Mouse (Mus musculus) lung, postnatal 36 days (tissue): ENCODE data around the gene Sh3bgrl.

Source experiments
- DNase-seq: peaks from one replicate; pipeline ENCODE4 v3.0.0; 2022; ENCODE audit warnings: mixed read lengths

Sh3bgrl gene

GRCm38 (mm10) chrX:109133500-109133899 lies 38.3 kb downstream of the Sh3bgrl start:
- no peak for DNase-seq

GRCm38 (mm10) chrX:109136306-109136705 lies 41.1 kb downstream of the Sh3bgrl start:
- no peak for DNase-seq

GRCm38 (mm10) chrX:109136820-109137219 lies 41.7 kb downstream of the Sh3bgrl start:
- no peak for DNase-seq

DNA sequence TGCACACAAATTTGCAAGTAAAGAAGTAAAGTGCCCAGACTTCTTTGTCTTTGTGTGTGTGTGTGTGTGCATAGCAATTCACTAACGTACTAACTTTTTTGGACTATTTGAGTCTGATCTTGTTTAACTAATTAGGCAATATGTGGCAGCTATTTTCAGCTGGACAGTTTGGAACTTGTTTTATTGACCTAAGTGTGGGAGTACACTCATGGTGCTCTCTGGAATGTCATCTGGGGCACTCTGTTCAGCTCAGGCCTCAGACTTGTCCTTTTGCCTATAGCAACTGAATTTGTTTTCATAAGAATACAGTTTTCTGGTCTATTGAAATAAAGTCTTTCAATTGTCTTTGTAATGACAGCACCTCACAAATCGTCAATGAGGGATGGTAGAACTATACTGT lies 42.1 kb downstream of the Sh3bgrl start:
- DNase-seq = peak; percentile 49

GRCm38 (mm10) chrX:109141337-109141870 lies 46.2 kb downstream of the Sh3bgrl start:
- no peak for DNase-seq

- DNase-seq = peak; percentile 56
Observed at GRCm38 (mm10) chrX:109142281-109142680, 47.1 kb downstream of the Sh3bgrl start.

- DNase-seq = no peak
Observed at GRCm38 (mm10) chrX:109145779-109146178, 50.6 kb downstream of the Sh3bgrl start.

- DNase-seq = no peak
Observed at GRCm38 (mm10) chrX:109147108-109147507, 51.9 kb downstream of the Sh3bgrl start.

DNA sequence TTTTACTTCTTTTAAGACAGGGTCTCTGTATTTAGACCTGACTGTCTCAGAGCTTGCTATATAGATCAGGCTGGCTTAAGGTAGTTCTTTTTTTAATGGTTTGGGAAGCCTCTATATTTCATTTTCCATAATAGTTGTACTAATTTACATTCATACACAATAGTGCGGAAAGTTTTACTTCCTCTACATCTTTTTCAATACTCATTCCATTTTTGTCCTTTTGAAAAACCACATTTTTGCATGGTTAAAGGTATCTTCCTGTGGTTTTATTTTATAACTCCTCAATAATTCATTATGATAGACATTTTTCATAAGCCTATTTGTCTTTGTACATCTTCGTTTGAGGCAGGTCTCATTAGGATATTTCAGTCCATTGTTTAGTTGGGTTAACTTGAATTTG lies 56.1 kb downstream of the Sh3bgrl start:
- no peak for DNase-seq

- no peak for DNase-seq
Observed at GRCm38 (mm10) chrX:109160326-109160725, 65.2 kb downstream of the Sh3bgrl start.

DNA sequence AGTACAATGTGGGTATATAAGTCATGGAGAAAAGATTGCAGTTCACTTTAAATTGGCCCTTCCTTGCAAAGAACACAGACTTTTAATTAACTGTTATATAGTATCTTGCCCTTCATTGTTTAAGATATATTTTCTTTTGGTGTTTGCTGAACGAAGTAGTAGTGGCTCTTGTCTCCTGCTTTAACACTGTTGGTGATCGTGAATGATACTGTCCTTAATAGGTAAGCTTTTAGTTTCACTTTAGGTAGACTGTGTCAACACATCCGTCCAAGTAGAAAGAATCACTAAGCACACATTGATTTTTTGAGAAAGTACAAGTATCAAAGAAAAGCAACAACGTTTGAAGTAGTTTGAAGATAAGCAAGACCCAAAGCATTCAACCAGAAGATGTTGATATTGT lies 65.7 kb downstream of the Sh3bgrl start:
- no peak for DNase-seq

GRCm38 (mm10) chrX:109175038-109175437 lies 79.9 kb downstream of the Sh3bgrl start:
- DNase-seq = no peak

DNA sequence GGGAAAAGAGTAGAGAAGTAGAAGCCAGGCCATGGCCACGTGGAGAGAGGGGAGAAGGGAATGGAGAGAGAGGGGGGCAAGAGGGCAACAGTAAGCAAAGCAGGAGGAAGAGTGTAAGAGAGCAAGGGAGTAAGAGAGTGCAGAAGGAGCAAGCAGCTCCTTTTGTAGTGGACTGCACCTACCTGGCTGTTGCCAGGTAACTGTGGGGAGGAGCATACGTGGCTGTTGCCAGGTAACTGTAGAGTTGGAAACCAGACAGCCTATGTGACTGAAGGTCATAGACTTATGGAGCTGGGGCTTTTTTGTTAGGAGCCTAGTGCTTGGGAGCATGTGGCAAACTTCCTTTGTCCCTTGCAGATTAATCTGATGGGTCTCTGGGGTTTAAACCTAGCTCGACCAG lies 80.3 kb downstream of the Sh3bgrl start:
- peak; percentile 50 for DNase-seq

DNA sequence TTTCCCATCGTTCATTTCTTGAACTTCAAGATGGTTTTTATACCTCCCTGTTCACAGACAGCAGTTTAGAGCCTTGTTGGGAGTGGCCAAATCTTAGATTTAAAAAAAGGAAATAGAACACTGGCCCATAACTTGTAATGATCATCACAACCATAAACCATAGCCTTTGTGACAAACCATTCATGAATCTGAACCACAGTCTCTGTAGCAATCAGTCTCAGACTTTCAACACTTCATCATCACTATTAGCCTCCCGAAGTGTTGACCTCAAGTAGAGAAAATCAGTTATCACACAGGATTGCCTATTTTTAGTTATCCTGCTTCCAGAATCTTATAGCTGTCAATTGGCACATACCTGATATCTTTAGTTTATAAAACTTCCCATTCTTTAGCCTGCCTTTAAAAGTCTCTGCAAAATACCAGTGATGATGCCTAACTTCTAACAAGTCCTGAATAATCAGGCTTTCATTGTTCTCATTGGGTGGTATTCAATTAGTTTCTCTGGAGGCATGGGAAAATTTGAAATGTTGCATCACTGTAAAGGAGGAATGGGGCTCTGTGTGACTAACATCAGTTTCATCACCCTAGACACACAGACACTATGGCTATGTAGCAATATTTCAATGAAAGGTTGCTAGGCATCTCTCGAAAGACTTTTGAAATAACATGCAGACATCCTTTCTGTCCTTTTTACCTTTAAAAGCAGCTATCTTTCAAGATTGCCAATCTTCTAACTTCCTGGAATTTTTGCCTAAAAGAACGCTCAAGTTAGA lies 89.7 kb downstream of the Sh3bgrl start:
- DNase-seq = no peak

DNA sequence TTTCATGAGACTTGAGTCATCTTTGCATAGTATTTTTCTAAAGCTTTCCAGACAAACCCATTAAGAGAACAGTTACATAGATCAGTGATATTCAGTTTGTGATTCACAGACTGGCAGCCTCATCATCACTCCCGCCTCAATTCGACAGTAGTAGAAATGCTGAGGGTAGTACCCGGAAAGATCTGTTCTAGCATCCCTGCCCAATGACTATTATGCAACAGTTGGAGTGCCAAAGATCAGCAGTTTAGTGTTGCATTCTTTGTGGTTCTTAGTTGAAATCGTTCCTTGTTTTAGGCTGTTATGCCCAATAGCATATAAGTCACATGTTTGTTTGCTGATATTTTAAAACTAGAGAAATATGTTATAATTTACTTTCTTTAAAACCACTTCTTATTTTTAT lies 94.4 kb downstream of the Sh3bgrl start:
- peak; percentile 32 for DNase-seq

GRCm38 (mm10) chrX:109190969-109191368 lies 95.8 kb downstream of the Sh3bgrl start:
- peak; percentile 71 for DNase-seq

DNA sequence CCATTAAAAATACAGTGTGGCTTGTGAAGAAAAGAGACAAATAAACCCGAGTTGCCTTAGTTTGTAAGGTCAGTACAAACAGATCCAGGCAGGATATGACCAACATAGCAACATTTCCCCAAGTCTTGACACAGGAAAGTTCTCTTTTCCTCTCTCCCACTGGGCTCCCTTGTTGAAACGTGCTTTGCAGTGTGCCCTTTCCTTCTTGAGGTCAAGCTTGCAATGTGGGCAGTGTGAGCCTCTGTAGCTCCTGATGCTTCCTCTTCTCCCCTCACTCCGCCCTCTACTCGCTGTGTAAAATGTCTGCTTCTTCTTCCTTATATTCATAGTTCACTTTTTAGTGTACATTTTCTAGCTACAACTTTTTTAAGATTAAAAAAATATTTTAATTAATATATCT lies 96.3 kb downstream of the Sh3bgrl start:
- peak; percentile 63 for DNase-seq

DNA sequence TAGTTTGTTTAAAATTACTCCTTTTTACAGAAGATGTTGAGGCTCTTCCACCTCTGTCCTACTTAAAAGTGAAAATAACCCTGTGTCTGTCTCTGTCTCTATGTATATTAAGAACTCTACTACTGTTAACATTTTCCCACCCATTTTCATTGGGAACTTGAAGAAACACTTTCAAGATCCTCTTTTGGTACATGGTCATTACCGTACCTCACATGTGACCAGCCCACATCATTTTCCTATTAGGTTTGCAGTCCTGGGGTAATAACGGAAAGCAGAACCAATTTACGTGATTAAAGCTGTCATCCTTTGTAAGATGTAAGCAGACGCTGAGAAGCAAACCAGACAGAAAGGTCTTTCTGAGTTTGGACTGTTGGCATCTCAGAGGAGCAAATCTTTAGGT lies 101.3 kb downstream of the Sh3bgrl start, which contains the start of gene Gm6377:
Gene Gm6377 (plus strand): TSS at position 289 of the 400 bp plus-strand sequence.
- DNase-seq = peak; percentile 35

- no peak for DNase-seq
Observed at GRCm38 (mm10) chrX:109207843-109208242, 112.7 kb downstream of the Sh3bgrl start.

- no peak for DNase-seq
Observed at GRCm38 (mm10) chrX:109228720-109229119, 133.6 kb downstream of the Sh3bgrl start.

DNA sequence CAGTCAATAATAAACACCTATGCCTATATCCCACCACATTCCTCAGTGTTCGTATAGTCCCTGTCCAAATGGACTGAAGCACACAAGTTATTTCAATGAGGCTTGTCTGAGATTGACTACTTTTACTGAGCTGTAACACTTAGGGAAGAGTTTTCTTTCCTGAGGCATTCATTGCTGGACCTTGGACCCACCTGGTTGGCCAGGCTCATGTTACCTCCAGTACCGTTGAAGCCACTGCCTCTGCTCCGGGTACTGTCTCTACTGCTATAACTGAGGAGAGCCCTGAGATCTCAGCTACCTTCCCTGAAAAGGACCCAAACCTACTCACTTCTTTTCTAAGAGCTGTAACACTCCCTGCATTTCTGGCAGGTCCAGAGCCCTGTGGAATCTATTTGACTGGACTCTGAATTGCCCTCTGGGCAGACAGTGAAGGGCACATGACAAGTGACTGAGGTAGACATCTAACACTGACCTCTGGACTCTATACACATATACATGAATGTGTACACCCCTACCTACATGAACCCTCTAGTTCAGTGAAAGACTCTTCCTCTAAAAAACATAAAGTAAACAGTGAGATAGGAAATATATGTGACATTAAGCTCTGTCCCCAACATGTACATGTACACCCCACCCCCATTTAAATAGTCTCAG lies 140.3 kb downstream of the Sh3bgrl start:
- DNase-seq = no peak

DNA sequence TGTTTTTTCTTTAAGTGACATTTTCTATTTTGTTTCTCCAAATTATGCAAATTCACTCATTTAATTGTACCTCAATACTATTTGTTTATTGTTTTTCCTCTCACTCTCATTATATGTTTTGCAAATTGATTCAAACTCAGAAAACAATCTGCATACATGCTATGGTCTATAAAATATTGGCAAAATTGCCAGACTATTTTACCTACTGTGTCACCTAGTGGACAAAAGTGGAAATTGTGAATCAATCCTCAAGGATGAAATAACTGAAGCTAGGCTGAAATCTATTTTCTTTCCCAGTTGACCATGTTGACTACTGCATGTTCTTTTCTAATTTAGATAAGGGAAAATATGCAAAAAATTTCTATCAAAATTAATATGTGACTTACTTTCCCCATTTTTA lies 143.0 kb downstream of the Sh3bgrl start:
- DNase-seq = peak; percentile 31
